Mouse (Mus musculus) limb, embryonic 12.5 days (tissue): ENCODE data around the gene Plxdc2. TPM values are rescaled to one million over a fixed set of nuclear protein-coding genes. Genes with fewer than 3 reads are reported as not detected.

Source experiments
- ATAC-seq: fragments of 200-750 bp; cut with Nextera tagmentation; 2 replicates; pipeline ENCODE4 v1.8.0; 2017; ENCODE audit warnings: low read depth, moderate TSS enrichment; ENCODE audit not compliant: insufficient number of reproducible peaks, insufficient read depth, low FRiP score, low TSS enrichment
- H3K27ac ChIP-seq: fragments of 300-500 bp; sonication (generic); 2 replicates; pipeline ENCODE4 v1.5.1; 2016; ENCODE audit warnings: mild to moderate bottlenecking, moderate library complexity
- H3K27me3 ChIP-seq: fragments of 300-500 bp; sonication (generic); 2 replicates; pipeline ENCODE4 v1.6.1; 2016; ENCODE audit warnings: mild to moderate bottlenecking, moderate library complexity
- H3K36me3 ChIP-seq: fragments of 300-500 bp; sonication (generic); 2 replicates; pipeline ENCODE4 v1.6.1; 2016; ENCODE audit warnings: mild to moderate bottlenecking, moderate library complexity
- H3K4me1 ChIP-seq: fragments of 300-500 bp; sonication (generic); replicated peaks from 2 replicates; pipeline ENCODE4 v1.6.1; 2016
- H3K4me2 ChIP-seq: fragments of 300-500 bp; sonication (generic); 2 replicates; pipeline ENCODE4 v1.6.1; 2016; ENCODE audit warnings: mild to moderate bottlenecking, moderate library complexity
- H3K4me3 ChIP-seq: fragments of 300-500 bp; sonication (generic); replicated peaks from 2 replicates; pipeline ENCODE4 v1.5.1; 2016; ENCODE audit warnings: mild to moderate bottlenecking
- H3K9ac ChIP-seq: fragments of 300-500 bp; sonication (generic); replicated peaks from 2 replicates; pipeline ENCODE4 v1.6.1; 2016; ENCODE audit warnings: mild to moderate bottlenecking, moderate library complexity
- H3K9me3 ChIP-seq: fragments of 300-500 bp; sonication (generic); 2 replicates; pipeline ENCODE4 v1.6.1; 2016; ENCODE audit warnings: mild to moderate bottlenecking, moderate library complexity
- WGBS: fragments of 180-500 bp; shearing (Covaris S2); methylation state at CpG from one replicate; pipeline ENCODE4 v1.1.7; 2016; 5-methylcytosine and 5-hydroxymethylcytosine counted together
- polyA plus RNA-seq: library from polyadenylated mRNA; unstranded; fragments of >200 nt; fragmentation: Nextera tagmentation; extraction: Ambion mirVana; gene quantifications from 2 replicates; pipeline ENCODE4 v1.2.1, GENCODE M21; 2016

Gene Plxdc2
- polyA plus RNA-seq, 1 experiment from 2014 or later = 23.1 TPM

DNA sequence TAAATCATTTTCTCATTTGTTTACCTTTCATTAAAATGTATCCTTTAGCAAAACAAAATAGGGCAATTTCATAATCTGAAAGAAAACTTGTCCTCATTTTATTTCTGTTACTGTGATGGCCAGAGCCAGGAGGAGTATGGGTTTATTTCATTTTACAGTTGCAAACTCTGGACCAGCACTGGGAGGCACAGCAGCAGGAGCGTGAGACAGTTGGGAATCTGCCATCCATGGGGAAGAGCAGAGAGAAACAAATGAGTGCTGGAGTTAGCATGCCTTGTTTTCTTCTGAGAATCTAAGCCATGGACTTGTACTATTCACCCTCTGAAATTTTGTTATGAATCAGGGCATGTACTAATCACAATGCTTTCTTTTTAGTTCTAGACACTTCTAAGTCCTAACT is 328.4 kb downstream of the Plxdc2 start:
- WGBS = 72% methylated on average over 1 of the region's 1 CpGs
- no peaks in the 10 kb centered on the region for H3K27me3 ChIP-seq
- H3K4me3 ChIP-seq = no peak overlapping the region
- H3K36me3 ChIP-seq = no peaks in the 10 kb centered on the region
- no peaks in the 10 kb centered on the region for H3K4me1 ChIP-seq
- no peak overlapping the region for H3K4me2 ChIP-seq
- H3K9ac ChIP-seq = no peak overlapping the region
- ATAC-seq = no peak
- no peak overlapping the region for H3K27ac ChIP-seq
- no peaks in the 10 kb centered on the region for H3K9me3 ChIP-seq

DNA sequence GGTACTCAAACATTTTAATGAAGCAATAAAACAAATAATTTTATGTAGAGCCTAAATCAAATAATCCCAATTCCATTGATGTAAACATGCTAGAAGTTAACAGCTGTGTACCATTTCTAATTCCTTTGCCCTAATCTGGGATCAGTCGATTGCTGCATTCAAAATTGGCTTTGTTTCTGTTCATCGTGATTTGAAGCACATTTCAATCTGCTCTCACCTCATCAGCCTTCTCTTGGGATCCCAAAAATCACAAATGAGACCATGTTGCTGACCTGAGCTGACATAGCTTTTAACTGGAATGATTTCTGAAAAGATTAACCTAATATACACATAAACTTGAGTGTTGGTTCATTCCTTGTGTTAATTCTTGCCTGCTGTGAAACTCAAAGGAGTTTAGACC is 340.3 kb downstream of the Plxdc2 start:
- no peak overlapping the region for H3K4me3 ChIP-seq
- H3K36me3 ChIP-seq = no peaks in the 10 kb centered on the region
- no peaks in the 10 kb centered on the region for H3K27me3 ChIP-seq
- no peak overlapping the region for H3K27ac ChIP-seq
- H3K4me1 ChIP-seq = peaks cover 6% of the 10 kb centered on the region; the same call in 1 of the 2 replicates
- no peak overlapping the region for H3K9ac ChIP-seq
- H3K9me3 ChIP-seq = no peaks in the 10 kb centered on the region
- H3K4me2 ChIP-seq = no peak overlapping the region
- WGBS = 50% methylated on average over 2 of the region's 2 CpGs
- ATAC-seq = no peak

DNA sequence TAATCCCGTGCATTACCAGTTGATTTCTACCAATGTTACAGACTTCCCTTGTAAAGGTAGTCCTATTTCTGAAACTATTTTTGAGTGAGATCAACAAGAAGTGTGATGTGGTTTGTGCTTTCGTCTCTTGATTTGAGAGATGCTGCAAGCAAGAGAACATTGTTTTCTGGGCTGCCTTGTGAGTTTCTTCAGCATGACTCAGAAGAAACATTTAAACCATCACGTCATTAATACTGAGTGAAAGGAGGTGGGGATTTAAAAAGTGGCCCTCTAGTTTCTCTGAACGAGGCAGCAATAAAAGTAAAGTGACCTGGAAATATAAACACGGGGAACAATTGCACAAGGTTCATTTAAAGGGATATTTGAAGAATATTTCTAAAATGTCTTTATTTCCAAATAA is 341.1 kb downstream of the Plxdc2 start:
- H3K36me3 ChIP-seq = no peaks in the 10 kb centered on the region
- no peaks in the 10 kb centered on the region for H3K27me3 ChIP-seq
- H3K27ac ChIP-seq = no peak overlapping the region
- H3K9me3 ChIP-seq = no peaks in the 10 kb centered on the region
- no peak overlapping the region for H3K4me2 ChIP-seq
- ATAC-seq = no peak
- WGBS = 48% methylated on average over 5 of the region's 5 CpGs
- H3K4me1 ChIP-seq = peaks cover 6% of the 10 kb centered on the region; the same call in 1 of the 2 replicates
- no peak overlapping the region for H3K4me3 ChIP-seq
- H3K9ac ChIP-seq = no peak overlapping the region

DNA sequence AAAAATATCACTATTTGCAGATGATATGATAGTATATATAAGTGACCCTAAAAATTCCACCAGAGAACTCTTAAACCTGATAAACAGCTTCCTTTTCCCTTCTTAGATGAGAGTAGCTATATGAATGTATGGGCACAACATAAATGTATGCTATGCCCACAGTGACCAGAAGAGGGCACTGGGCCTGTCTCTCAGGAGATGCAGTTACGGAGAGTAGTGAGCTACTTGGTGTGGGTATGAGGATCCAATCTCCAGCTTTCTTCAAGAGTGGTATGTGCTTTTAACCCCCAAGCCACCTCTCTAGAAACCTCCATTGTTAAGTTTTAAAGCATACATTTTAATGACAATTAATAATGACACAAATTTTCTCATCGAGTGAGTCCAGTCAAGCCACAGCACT is 350.1 kb downstream of the Plxdc2 start:
- Histone ChIP-seq H3K4me3 (no peak overlapping the region), H3K27ac (no peak overlapping the region), H3K27me3 (no peaks in the 10 kb centered on the region), H3K36me3 (no peaks in the 10 kb centered on the region), H3K9me3 (no peaks in the 10 kb centered on the region), H3K4me1 (no peaks in the 10 kb centered on the region; the same call in 1 of the 2 replicates), H3K9ac (no peak overlapping the region), H3K4me2 (no peak overlapping the region)
- ATAC-seq = no peak
- WGBS = 89% methylated on average over 2 of the region's 2 CpGs

DNA sequence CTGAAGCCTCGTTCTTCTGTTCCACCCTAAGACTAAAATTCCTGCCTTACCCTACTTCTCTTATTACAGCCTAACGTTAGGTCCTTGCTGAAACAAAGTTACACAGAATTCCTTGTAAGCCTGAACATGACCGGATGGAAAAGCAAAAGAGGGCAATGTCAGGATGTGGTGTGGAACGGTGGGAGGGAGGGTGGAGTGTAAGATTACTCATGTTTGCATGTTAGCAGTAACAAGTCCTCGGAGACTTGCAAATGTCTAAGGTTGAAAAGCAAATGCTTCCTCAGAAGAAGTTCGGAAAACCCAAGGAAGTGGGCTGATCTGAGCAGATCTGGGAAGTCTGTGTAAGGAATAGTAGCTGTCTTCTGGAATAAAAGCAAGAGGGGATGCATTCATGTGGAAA is 353.8 kb downstream of the Plxdc2 start:
- ATAC-seq = peak; percentile 15; the same call in 1 of the 2 replicates
- H3K4me1 ChIP-seq = no peaks in the 10 kb centered on the region; the same call in 1 of the 2 replicates
- 0 out of 2 replicates have a peak overlapping the region, but pooled peaks have one; percentile 7 for H3K27ac ChIP-seq
- H3K4me3 ChIP-seq = no peak overlapping the region
- H3K4me2 ChIP-seq = no peak overlapping the region
- WGBS = 46% methylated on average over 6 of the region's 6 CpGs
- H3K9ac ChIP-seq = no peak overlapping the region
- no peaks in the 10 kb centered on the region for H3K36me3 ChIP-seq
- no peaks in the 10 kb centered on the region for H3K9me3 ChIP-seq
- no peaks in the 10 kb centered on the region for H3K27me3 ChIP-seq

DNA sequence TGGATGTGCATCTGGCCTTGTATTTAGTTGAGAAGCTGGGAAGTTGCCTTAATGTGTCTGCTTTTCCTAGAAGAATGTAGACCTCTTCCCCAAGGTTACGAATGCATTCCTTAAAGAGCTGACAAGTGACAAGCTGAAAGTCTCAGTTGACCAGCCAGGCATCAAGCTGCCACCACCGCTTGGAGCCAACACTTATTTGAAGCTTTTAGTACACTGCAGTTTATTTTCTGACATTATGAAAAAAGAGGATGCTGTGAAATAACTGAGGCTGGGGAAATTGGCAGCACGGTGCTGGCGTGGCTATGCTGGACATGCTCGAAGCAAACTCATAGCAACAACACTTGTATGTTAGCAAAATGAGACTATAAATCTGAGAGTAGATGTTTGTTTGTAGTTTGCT is 374.9 kb downstream of the Plxdc2 start:
- no peak for ATAC-seq
- no peaks in the 10 kb centered on the region for H3K9me3 ChIP-seq
- H3K27me3 ChIP-seq = no peaks in the 10 kb centered on the region
- no peak overlapping the region for H3K9ac ChIP-seq
- no peak overlapping the region for H3K4me2 ChIP-seq
- no peak overlapping the region for H3K4me3 ChIP-seq
- H3K27ac ChIP-seq = no peak overlapping the region
- no peaks in the 10 kb centered on the region for H3K4me1 ChIP-seq
- WGBS = 66% methylated on average over 5 of the region's 5 CpGs
- no peaks in the 10 kb centered on the region for H3K36me3 ChIP-seq

DNA sequence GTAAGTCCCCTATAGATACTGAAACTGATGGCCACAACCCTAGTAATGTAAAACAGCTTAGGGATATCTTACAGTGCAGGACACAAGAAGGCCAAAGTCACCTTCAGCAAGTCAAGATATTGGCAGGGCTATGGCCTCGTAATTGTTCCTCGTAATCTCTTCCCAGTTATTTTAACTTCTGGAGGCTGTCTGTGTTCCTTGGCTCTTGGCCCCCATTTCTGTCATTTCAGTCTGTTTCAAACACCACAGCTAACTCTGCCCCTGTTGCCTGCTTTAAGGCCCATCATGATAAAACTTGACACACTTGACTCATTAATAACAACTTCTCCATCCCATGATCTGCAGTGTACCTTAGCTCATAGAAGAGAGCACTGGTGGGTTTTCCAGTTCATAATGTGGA is 378.3 kb downstream of the Plxdc2 start:
- ATAC-seq = no peak
- no peaks in the 10 kb centered on the region for H3K36me3 ChIP-seq
- no peaks in the 10 kb centered on the region for H3K27me3 ChIP-seq
- H3K4me1 ChIP-seq = no peaks in the 10 kb centered on the region; the same call in 1 of the 2 replicates
- no peak overlapping the region for H3K9ac ChIP-seq
- no peaks in the 10 kb centered on the region for H3K9me3 ChIP-seq
- H3K4me2 ChIP-seq = no peak overlapping the region
- no peak overlapping the region for H3K4me3 ChIP-seq
- WGBS = 85% methylated on average over 2 of the region's 2 CpGs
- H3K27ac ChIP-seq = no peak overlapping the region

DNA sequence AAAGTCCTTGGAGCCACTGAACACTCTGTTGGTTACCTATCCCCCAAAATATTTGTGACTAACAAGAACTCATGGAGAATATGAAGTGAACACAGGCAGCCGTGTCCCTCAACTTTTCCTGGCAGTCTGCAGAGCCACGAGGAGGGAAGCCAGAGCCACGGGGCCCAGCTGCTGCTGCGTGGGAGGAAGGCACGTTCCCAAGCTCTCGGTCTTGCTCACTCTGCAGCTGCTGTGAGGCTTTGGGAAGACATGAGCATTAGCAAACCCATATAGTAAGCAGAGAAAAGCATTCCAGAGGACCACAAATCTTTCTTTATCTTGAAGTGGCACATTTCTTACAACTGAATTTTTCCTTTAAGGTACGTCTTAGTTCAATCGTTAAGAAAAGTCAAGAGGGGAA is 382.1 kb downstream of the Plxdc2 start:
- ATAC-seq = no peak
- Histone ChIP-seq H3K27ac (no peak overlapping the region), H3K4me3 (no peak overlapping the region), H3K4me2 (no peak overlapping the region), H3K9me3 (no peaks in the 10 kb centered on the region), H3K9ac (no peak overlapping the region), H3K36me3 (no peaks in the 10 kb centered on the region), H3K4me1 (no peaks in the 10 kb centered on the region; the same call in 1 of the 2 replicates), H3K27me3 (no peaks in the 10 kb centered on the region)
- WGBS = 10% methylated on average over 8 of the region's 8 CpGs

DNA sequence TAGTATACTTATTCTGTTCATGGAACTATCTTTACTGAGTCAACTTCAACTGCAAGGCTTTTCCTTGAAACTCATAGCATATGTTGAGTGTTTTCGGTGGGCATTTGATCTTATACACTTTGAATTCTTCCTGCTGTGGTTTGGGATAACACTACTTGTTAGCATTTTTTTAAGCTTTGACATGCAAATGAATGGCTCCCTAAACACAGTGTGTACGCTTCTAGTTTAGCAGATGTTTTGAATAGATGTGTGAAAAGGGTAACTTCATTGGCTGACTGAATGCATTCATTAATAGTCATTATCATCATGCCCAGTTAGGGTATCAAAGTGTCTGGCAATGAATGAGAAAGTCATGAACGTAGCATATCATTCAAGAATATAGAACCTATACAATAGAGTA is 385.7 kb downstream of the Plxdc2 start:
- Histone ChIP-seq H3K9ac (no peak overlapping the region), H3K4me2 (no peak overlapping the region), H3K9me3 (no peaks in the 10 kb centered on the region), H3K4me3 (no peak overlapping the region), H3K27ac (no peak overlapping the region), H3K36me3 (no peaks in the 10 kb centered on the region), H3K27me3 (no peaks in the 10 kb centered on the region), H3K4me1 (no peaks in the 10 kb centered on the region; the same call in 1 of the 2 replicates)
- 88% methylated on average over 3 of the region's 3 CpGs for WGBS
- ATAC-seq = no peak

DNA sequence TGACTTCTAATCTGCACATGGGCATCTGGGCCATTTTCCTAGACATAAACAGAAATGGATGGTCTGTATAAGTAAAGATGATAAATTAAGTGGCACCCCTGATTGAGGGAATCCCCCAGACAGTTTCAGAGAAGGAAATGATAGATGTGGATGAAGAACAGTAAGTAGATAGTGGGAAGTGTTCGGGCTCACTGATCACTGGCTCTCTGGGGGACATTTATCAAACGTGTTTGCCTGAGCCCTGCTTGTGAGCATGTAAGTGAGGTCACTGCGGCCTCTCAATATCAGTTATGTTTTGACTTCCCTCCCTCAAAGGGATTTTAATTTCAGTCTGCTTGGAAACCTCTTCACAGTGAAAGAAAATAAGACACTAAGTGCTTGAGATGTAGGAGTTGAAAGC is 387.5 kb downstream of the Plxdc2 start:
- H3K4me3 ChIP-seq = no peak overlapping the region
- H3K36me3 ChIP-seq = no peaks in the 10 kb centered on the region
- no peaks in the 10 kb centered on the region for H3K27me3 ChIP-seq
- H3K4me2 ChIP-seq = no peak overlapping the region
- H3K4me1 ChIP-seq = no peaks in the 10 kb centered on the region
- H3K9me3 ChIP-seq = no peaks in the 10 kb centered on the region
- no peak overlapping the region for H3K27ac ChIP-seq
- H3K9ac ChIP-seq = no peak overlapping the region
- no peak for ATAC-seq
- WGBS = 72% methylated on average over 3 of the region's 3 CpGs

DNA sequence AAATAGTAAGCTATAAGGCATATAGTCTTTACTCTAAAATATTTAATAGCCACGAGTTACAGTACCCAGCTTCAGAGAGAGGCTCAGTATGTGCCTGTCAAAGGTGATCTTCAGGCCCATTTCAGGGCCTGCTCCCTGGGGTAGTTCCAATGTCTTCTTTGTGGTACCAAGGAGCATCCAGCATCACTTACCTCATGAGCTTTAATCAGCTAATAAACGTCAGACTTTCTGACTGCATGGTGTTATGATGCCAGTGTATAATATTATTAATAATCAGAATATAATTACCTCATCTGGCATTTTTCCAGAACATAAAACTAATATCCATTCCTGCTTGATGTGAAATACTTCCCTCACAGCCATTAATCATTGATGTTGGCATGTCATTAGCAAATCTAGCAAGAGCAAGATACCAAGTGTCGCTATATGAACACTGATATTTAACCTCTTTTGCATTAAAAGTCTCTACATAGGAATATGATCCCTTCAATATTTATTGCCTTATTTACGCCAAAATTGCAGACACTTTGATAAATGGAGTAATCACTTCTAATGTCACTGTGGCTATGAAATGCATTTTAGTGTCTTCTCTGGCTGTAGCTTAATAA is 393.3 kb downstream of the Plxdc2 start:
- Histone ChIP-seq H3K36me3 (no peaks in the 10 kb centered on the region), H3K4me3 (no peak overlapping the region), H3K4me1 (no peaks in the 10 kb centered on the region), H3K27ac (no peak overlapping the region), H3K9me3 (no peaks in the 10 kb centered on the region), H3K9ac (no peak overlapping the region), H3K4me2 (no peak overlapping the region), H3K27me3 (no peaks in the 10 kb centered on the region)
- no peak for ATAC-seq
- 86% methylated on average over 4 of the region's 4 CpGs for WGBS

DNA sequence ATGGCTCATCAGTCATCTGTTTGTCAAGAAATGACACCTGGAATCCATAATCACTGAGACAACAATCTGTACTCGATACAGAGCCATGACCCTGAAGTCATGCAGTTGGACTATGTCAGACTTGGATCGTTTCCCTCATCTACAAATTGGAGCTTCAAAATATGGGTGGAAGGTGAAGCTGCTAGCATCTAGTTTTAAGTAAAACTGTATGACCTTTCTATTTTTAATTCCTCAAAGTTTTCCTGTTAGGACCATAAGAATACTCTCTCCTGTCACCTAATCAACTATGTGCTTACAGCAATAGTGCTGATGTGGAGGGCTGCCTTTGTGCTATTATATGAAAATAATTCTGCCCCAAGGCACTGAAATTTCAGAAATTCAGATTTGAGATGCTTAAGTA is 401.1 kb downstream of the Plxdc2 start:
- Histone ChIP-seq H3K9me3 (no peaks in the 10 kb centered on the region), H3K4me2 (no peak overlapping the region), H3K27ac (no peak overlapping the region), H3K4me3 (no peak overlapping the region), H3K36me3 (no peaks in the 10 kb centered on the region), H3K27me3 (no peaks in the 10 kb centered on the region), H3K4me1 (no peaks in the 10 kb centered on the region), H3K9ac (no peak overlapping the region)
- 81% methylated on average over 2 of the region's 2 CpGs for WGBS
- ATAC-seq = no peak
